Mouse (Mus musculus) C2C12 (cell line): ENCODE results near the gene Cd1d1.

ENCODE experiments used
- CEBPB ChIP-seq: IDR thresholded peaks from one replicate; pipeline ENCODE4 v1.6.1; 2011; ENCODE audit warnings: low read depth, mild to moderate bottlenecking, control low read depth, moderate library complexity
- CTCF ChIP-seq: IDR thresholded peaks from one replicate; pipeline ENCODE4 v1.5.1; 2011; ENCODE audit not compliant: control insufficient read depth, insufficient read depth, insufficient read length
- MAX ChIP-seq: IDR thresholded peaks from one replicate; pipeline ENCODE4 v1.6.1; 2011; ENCODE audit warnings: mild to moderate bottlenecking, control low read depth
- MYOG ChIP-seq: IDR thresholded peaks from one replicate; pipeline ENCODE4 v1.6.1; 2011; ENCODE audit not compliant: control insufficient read depth, insufficient read length; ENCODE audit errors: extremely low read depth
- USF1 ChIP-seq: IDR thresholded peaks from one replicate; pipeline ENCODE4 v1.6.1; 2011; ENCODE audit warnings: low read depth, mild to moderate bottlenecking, control low read depth, moderate library complexity

DNA sequence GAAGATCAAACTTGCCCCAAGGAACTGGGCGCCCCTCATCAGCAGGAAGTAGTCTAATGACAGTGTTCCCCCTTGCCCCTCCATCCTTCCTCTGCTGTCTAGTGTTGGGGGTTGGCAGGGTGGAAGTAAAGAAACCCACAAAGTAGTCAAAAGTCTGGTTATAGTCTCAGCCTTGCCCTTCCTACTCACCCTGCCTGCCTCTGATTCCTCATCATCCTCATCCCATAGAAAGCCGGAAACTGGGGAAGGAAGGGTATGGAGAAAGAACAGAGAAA lies 37.9 kb downstream of the Cd1d1 start:
- TF ChIP-seq MYOG (no peak), CTCF (no peak), MAX (no peak), USF1 (no peak), CEBPB (no peak)
